Mouse (Mus musculus): ENCODE measurements at regions not wholly inside any gene's neighbourhood (a gene's known extent, or its start where the extent isn't known, plus 50 kb on each side); places are given as distances from the start of the nearest gene placed in this dataset.

GRCm38 (mm10) chr17:83115832-83116480 lies 99.1 kb upstream of the Pkdcc start:
- no peak for TF ChIP-seq CTCF (IDR thresholded peaks at IDR 0.05; ENCODE audit: control insufficient read depth, insufficient read depth, insufficient read length)
- TF ChIP-seq USF1 (IDR thresholded peaks at IDR 0.05; ENCODE audit: low read depth): no peak
- TF ChIP-seq MAX (IDR thresholded peaks at IDR 0.05): no peak
- TF ChIP-seq CEBPB (IDR thresholded peaks at IDR 0.05; ENCODE audit: low read depth): no peak
- TF ChIP-seq MYOG (IDR thresholded peaks at IDR 0.05; ENCODE audit: control insufficient read depth, extremely low read depth, insufficient read length): no peak
- no peak for TF ChIP-seq MYOD1 (IDR thresholded peaks at IDR 0.05; ENCODE audit: control insufficient read depth, insufficient read length, low read depth)
